Mouse (Mus musculus) MEL (cell line): ENCODE measurements at regions not wholly inside any gene's neighbourhood (a gene's known extent, or its start where the extent isn't known, plus 50 kb on each side); places are given as distances from the start of the nearest gene placed in this dataset.

Source experiments
- DNase-seq: peaks from one replicate; pipeline ENCODE4 v3.0.0; 2011; ENCODE audit warnings: low read depth, low spot score
- H3K27ac ChIP-seq: 2 replicates; pipeline ENCODE4 v1.5.1; 2012; ENCODE audit warnings: low read depth, mild to moderate bottlenecking, control low read depth, low read length, moderate library complexity; ENCODE audit not compliant: control insufficient read depth
- H3K27me3 ChIP-seq, 2 experiments: fragments of 150-350 bp in 1 of 2; sonication (generic) in 1 of 2; 2 replicates each; pipeline ENCODE4 v1.6.1; 2012; ENCODE audit warnings: low read length in 2 of 2, mild to moderate bottlenecking in 2 of 2, improper control_type of control experiment in 1 of 2, moderate library complexity in 1 of 2; ENCODE audit not compliant: insufficient read depth in 2 of 2, control insufficient read depth in 1 of 2
- H3K36me3 ChIP-seq, 2 experiments: 2 replicates each; pipeline ENCODE4 v1.6.1; 2012 to 2014; ENCODE audit warnings: low read length in 2 of 2, improper control_type of control experiment in 1 of 2, inconsistent platforms in 1 of 2, mild to moderate bottlenecking in 1 of 2; ENCODE audit not compliant: insufficient read depth in 2 of 2, control insufficient read depth in 1 of 2
- H3K4me1 ChIP-seq, 2 experiments: fragments of 150-350 bp in 1 of 2; sonication (generic) in 1 of 2; 2 replicates each; pipeline ENCODE4 v1.6.1; 2012; ENCODE audit warnings: low read length in 2 of 2, improper control_type of control experiment in 1 of 2, mild to moderate bottlenecking in 1 of 2; ENCODE audit not compliant: insufficient read depth in 2 of 2, control insufficient read depth in 1 of 2
- H3K4me3 ChIP-seq, 2 experiments: fragments of 150-350 bp in 1 of 2; sonication (generic) in 1 of 2; 2 replicates each; pipeline ENCODE4 v1.5.1; 2012; ENCODE audit warnings: low read depth in 2 of 2, low read length in 2 of 2, mild to moderate bottlenecking in 2 of 2, moderate library complexity in 2 of 2, control low read depth in 1 of 2, improper control_type of control experiment in 1 of 2; ENCODE audit not compliant: control insufficient read depth in 1 of 2, insufficient read depth in 1 of 2
- H3K79me2 ChIP-seq: 2 replicates; pipeline ENCODE4 v1.6.1; 2012; ENCODE audit warnings: mild to moderate bottlenecking, low read length, moderate library complexity; ENCODE audit not compliant: control insufficient read depth, poor library complexity, insufficient read depth
- H3K9ac ChIP-seq: 2 replicates; pipeline ENCODE4 v1.6.1; 2012; ENCODE audit warnings: low read depth, mild to moderate bottlenecking, control low read depth, low read length, moderate library complexity; ENCODE audit not compliant: control insufficient read depth, poor library complexity, severe bottlenecking
- H3K9me3 ChIP-seq: fragments of 150-350 bp; sonication (generic); replicated peaks from 2 replicates; pipeline ENCODE4 v1.6.1; 2012; ENCODE audit warnings: mild to moderate bottlenecking, low read length, improper control_type of control experiment, moderate library complexity; ENCODE audit not compliant: insufficient read depth
- BHLHE40 ChIP-seq: IDR thresholded peaks from 2 replicates; pipeline ENCODE4 v1.6.1; 2012; ENCODE audit warnings: low read depth, mild to moderate bottlenecking, inconsistent platforms, low read length, improper control_type of control experiment, borderline replicate concordance
- CHD2 ChIP-seq: IDR thresholded peaks from 2 replicates; pipeline ENCODE4 v1.6.1; 2011; ENCODE audit warnings: low read length, improper control_type of control experiment
- E2F4 ChIP-seq: IDR thresholded peaks from 2 replicates; pipeline ENCODE4 v1.6.1; 2011; ENCODE audit warnings: low read depth, low read length, improper control_type of control experiment, borderline replicate concordance
- ETS1 ChIP-seq: IDR thresholded peaks from 2 replicates; pipeline ENCODE4 v1.6.1; 2012; ENCODE audit warnings: low read depth, mild to moderate bottlenecking, inconsistent platforms, low read length, improper control_type of control experiment, moderate library complexity
- GABPA ChIP-seq: IDR thresholded peaks from 2 replicates; pipeline ENCODE4 v1.6.1; 2012; ENCODE audit warnings: low read depth, mild to moderate bottlenecking, inconsistent platforms, low read length, improper control_type of control experiment, moderate library complexity
- GATA1 ChIP-seq: IDR thresholded peaks from 2 replicates; pipeline ENCODE4 v1.6.1; 2011; ENCODE audit warnings: low read depth, low read length, improper control_type of control experiment
- HCFC1 ChIP-seq: IDR thresholded peaks from 2 replicates; pipeline ENCODE4 v1.6.1; 2012; ENCODE audit warnings: low read depth, mild to moderate bottlenecking, inconsistent platforms, low read length, improper control_type of control experiment, moderate library complexity
- KAT2A ChIP-seq: conservative IDR thresholded peaks from 2 replicates; pipeline ENCODE4 v1.6.1; 2012; ENCODE audit warnings: low read depth, low read length, improper control_type of control experiment, inconsistent platforms
- MAFK ChIP-seq: IDR thresholded peaks from 2 replicates; pipeline ENCODE4 v1.6.1; 2011; ENCODE audit warnings: low read depth, mild to moderate bottlenecking, low read length, improper control_type of control experiment, borderline replicate concordance
- MAZ ChIP-seq: IDR thresholded peaks from 2 replicates; pipeline ENCODE4 v1.6.1; 2012; ENCODE audit warnings: low read depth, mild to moderate bottlenecking, inconsistent platforms, low read length, improper control_type of control experiment
- MEF2A ChIP-seq: IDR thresholded peaks from 2 replicates; pipeline ENCODE4 v1.6.1; 2014; ENCODE audit warnings: low read depth, mild to moderate bottlenecking, inconsistent platforms, low read length, improper control_type of control experiment; ENCODE audit not compliant: poor library complexity, insufficient replicate concordance, severe bottlenecking; ENCODE audit errors: extremely low read depth
- MYB ChIP-seq: IDR thresholded peaks from 2 replicates; pipeline ENCODE4 v1.6.1; 2011; ENCODE audit warnings: mild to moderate bottlenecking, low read depth, low read length, improper control_type of control experiment
- NELFE ChIP-seq: IDR thresholded peaks from 2 replicates; pipeline ENCODE4 v1.6.1; 2011; ENCODE audit warnings: low read depth, low read length, improper control_type of control experiment
- POLR2A ChIP-seq, 2 experiments: IDR thresholded peaks; 2 replicates each; pipeline ENCODE4 v1.6.1; 2011 to 2012; ENCODE audit warnings: low read length in 2 of 2, mild to moderate bottlenecking in 2 of 2, control low read depth in 1 of 2, improper control_type of control experiment in 1 of 2, low read depth in 1 of 2, moderate library complexity in 1 of 2; ENCODE audit not compliant: control insufficient read depth in 1 of 2, insufficient read depth in 1 of 2, poor library complexity in 1 of 2
- POLR2AphosphoS5 ChIP-seq: IDR thresholded peaks from 2 replicates; pipeline ENCODE4 v1.6.1; 2012; ENCODE audit warnings: low read depth, borderline replicate concordance, mild to moderate bottlenecking, inconsistent platforms, low read length, moderate library complexity, mixed read lengths
- RCOR1 ChIP-seq: IDR thresholded peaks from 2 replicates; pipeline ENCODE4 v1.6.1; 2012; ENCODE audit warnings: low read depth, mild to moderate bottlenecking, inconsistent platforms, low read length, improper control_type of control experiment
- SMC3 ChIP-seq: IDR thresholded peaks from 2 replicates; pipeline ENCODE4 v1.6.1; 2011; ENCODE audit warnings: low read depth, low read length, improper control_type of control experiment
- ZC3H11A ChIP-seq: IDR thresholded peaks from 2 replicates; pipeline ENCODE4 v1.6.1; 2012; ENCODE audit warnings: low read depth, mild to moderate bottlenecking, inconsistent platforms, low read length, improper control_type of control experiment

DNA sequence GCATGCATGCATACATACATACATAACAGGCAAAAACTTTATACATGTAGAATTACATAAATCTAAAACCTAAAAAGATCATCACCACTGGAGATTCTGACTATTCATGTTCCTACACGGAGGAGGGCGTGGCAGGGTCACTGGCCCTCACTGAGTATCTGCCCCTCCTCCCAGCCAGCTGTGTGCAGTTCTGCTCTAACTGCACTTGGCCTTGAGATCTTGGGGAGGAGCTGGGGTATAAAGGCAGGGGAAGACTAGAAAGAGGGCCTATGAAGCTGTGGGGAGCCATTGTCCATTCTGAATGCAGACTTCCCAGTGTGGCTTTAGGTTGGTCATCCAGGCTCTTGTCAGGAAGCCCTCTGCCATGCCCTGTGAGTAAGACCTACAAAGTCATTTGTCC lies 69.5 kb upstream of the Adgre5 start:
- TF ChIP-seq MEF2A (no peak), ETS1 (no peak), RCOR1 (no peak), POLR2AphosphoS5 (no peak), CHD2 (no peak), POLR2A (IDR thresholded peaks at IDR 0.05; ENCODE audit: control insufficient read depth in 1 of 2, insufficient read depth in 1 of 2, low read depth in 1 of 2, low read length in 2 of 2, poor library complexity in 1 of 2) (no peak), KAT2A (no peak), BHLHE40 (no peak), MYB (no peak), MAFK (no peak), E2F4 (no peak), NELFE (no peak), GATA1 (no peak)
- TF ChIP-seq, all 39 proteins: peak for 0
- Histone ChIP-seq H3K36me3 (no peaks in the 10 kb centered on the region), H3K27ac (no peak overlapping the region), H3K27me3 (peaks cover 0 to 4% of the 10 kb centered on the region in 2 experiments; a peak in 3 of 4 replicates), H3K9me3 (no peaks in the 10 kb centered on the region), H3K4me1 (no peaks in the 10 kb centered on the region), H3K79me2 (no peaks in the 10 kb centered on the region), H3K9ac (no peak overlapping the region), H3K4me3 (no peak overlapping the region)
- no peak for DNase-seq

DNA sequence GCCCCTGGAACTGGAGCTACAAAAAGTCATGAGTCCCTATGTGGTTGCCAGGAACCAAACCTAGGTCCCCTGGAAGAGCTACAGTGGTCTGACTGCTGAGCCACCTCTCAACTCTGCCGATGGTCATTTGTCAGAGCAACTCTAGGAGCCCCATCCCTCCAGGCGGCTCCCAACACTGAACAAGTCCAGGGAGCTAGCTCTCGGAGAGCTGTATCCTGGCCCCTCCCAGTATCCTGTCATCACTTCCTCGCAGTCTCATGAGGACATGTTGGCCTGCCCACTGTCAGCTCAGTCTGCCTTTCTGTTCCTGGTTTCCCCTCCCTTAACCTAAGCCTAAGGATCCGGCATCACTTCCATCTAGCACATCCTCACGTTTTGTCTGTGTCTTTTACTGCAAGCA lies 64.5 kb upstream of the Adgre5 start:
- H3K27me3 ChIP-seq: peaks cover 0 to 2% of the 10 kb centered on the region in 2 experiments; a peak in 2 of 4 replicates
- H3K79me2 ChIP-seq: no peaks in the 10 kb centered on the region
- TF ChIP-seq ZC3H11A (no peak), MAFK (no peak), MAZ (no peak), HCFC1 (no peak), E2F4 (no peak), MEF2A (no peak), CHD2 (no peak), GABPA (no peak), SMC3 (no peak), KAT2A (no peak)
- H3K4me1 ChIP-seq: no peaks in the 10 kb centered on the region; a peak in 1 of 4 replicates
- no peaks in the 10 kb centered on the region for H3K36me3 ChIP-seq
- no peak overlapping the region for H3K27ac ChIP-seq
- H3K9me3 ChIP-seq: no peaks in the 10 kb centered on the region
- H3K9ac ChIP-seq: no peak overlapping the region
- DNase-seq: no peak
- no peak overlapping the region for H3K4me3 ChIP-seq
